Comparison of ENCODE assay signal across 14 mouse cellular contexts in genomic region chr13:98518341-98518740, GRCm38 (mm10). TPM values are rescaled to one million over a fixed set of nuclear protein-coding genes. Genes with fewer than 3 reads are reported as not detected.
DNase-seq lines count a peak whose midpoint lies in the region; ATAC-seq and TF ChIP-seq lines count a peak whose summit lies in the region.
"Had no signal": no experiment of that assay in that cellular context is flagged by ENCODE, and none has a peak within 500 bp of the region (broad histone marks: within the 10 kb centered on the region; RNA-seq: fewer than 3 reads in every experiment).

No protein-coding gene starts in this region.

- H3K36me3 ChIP-seq in kidney, embryonic 16.5 days (ENCODE audit: insufficient read depth, low read length): no peaks in the 10 kb centered on the region
- H3K36me3 ChIP-seq in embryonic facial prominence, embryonic 10.5 days (replicated peaks): no peaks in the 10 kb centered on the region
- no peaks in the 10 kb centered on the region for H3K36me3 ChIP-seq in liver, postnatal 0 days (replicated peaks; ENCODE audit: insufficient read depth, low read length)

- H3K27ac ChIP-seq in kidney, embryonic 16.5 days (ENCODE audit: low read length): no peak overlapping the region
- peak overlapping the region; percentile 67 for H3K27ac ChIP-seq in embryonic facial prominence, embryonic 10.5 days (replicated peaks)
- H3K27ac ChIP-seq in liver, postnatal 0 days (ENCODE audit: low read depth): no peak overlapping the region
- H3K27ac ChIP-seq: forebrain, embryonic 13.5 days had no signal

- DNase-seq in heart, adult 11 months: peak; percentile 22
- no peak for DNase-seq in heart, postnatal 14 days
- no peak for DNase-seq in kidney, adult 9 months
- DNase-seq in embryonic facial prominence, embryonic 10.5 days (ENCODE audit: low spot score): peak; percentile 59
- DNase-seq in liver, postnatal 0 days: peak; percentile 13
- no peak for DNase-seq in cerebellum, adult 8-10 months
- DNase-seq: cerebellum, postnatal 36 days; kidney, postnatal 36 days; lung, postnatal 10 days had no signal

- peaks cover 9% of the 10 kb centered on the region for H3K9me3 ChIP-seq in kidney, embryonic 16.5 days (ENCODE audit: low read length)
- H3K9me3 ChIP-seq in embryonic facial prominence, embryonic 10.5 days: peaks cover 9% of the 10 kb centered on the region; the same call in 1 of the 2 replicates
- H3K9me3 ChIP-seq in liver, postnatal 0 days (ENCODE audit: low read length): peaks cover 3% of the 10 kb centered on the region
- H3K9me3 ChIP-seq: forebrain, embryonic 13.5 days had no signal

- H3K4me2 ChIP-seq in kidney, embryonic 16.5 days (replicated peaks; ENCODE audit: low read depth, low read length): 0 out of 2 replicates have a peak overlapping the region, but pooled peaks have one; percentile 23
- H3K4me2 ChIP-seq in liver, postnatal 0 days (ENCODE audit: low read depth, low read length): no peak overlapping the region
- H3K4me2 ChIP-seq: forebrain, embryonic 13.5 days had no signal

- H3K4me1 ChIP-seq in kidney, embryonic 16.5 days (ENCODE audit: insufficient read depth, low read length): 0 out of 2 replicates have a peak, but pooled peaks cover 6% of the 10 kb centered on the region
- H3K4me1 ChIP-seq in embryonic facial prominence, embryonic 10.5 days: peaks cover 25% of the 10 kb centered on the region
- H3K4me1 ChIP-seq in liver, postnatal 0 days (ENCODE audit: insufficient read depth): no peaks in the 10 kb centered on the region
- H3K4me1 ChIP-seq: forebrain, embryonic 13.5 days had no signal

- ATAC-seq in kidney, embryonic 16.5 days (ENCODE audit: low FRiP score, low TSS enrichment): no peak
- no peak for ATAC-seq in liver, postnatal 0 days
- ATAC-seq in cerebellum, adult (ENCODE audit: insufficient number of reproducible peaks, low FRiP score, low TSS enrichment): no peak
- ATAC-seq: forebrain, embryonic 13.5 days had no signal

- H3K4me3 ChIP-seq in kidney, embryonic 16.5 days (ENCODE audit: low read length): no peak overlapping the region
- no peak overlapping the region for H3K4me3 ChIP-seq in embryonic facial prominence, embryonic 10.5 days
- no peak overlapping the region for H3K4me3 ChIP-seq in liver, postnatal 0 days (ENCODE audit: low read depth, low read length)
- H3K4me3 ChIP-seq: forebrain, embryonic 13.5 days; myocyte had no signal

- H3K9ac ChIP-seq in kidney, embryonic 16.5 days (replicated peaks; ENCODE audit: low read length): no peak overlapping the region; the same call in 1 of the 2 replicates
- H3K9ac ChIP-seq in liver, postnatal 0 days (replicated peaks): no peak overlapping the region
- H3K9ac ChIP-seq: forebrain, embryonic 13.5 days had no signal

- peaks cover 4% of the 10 kb centered on the region for H3K27me3 ChIP-seq in kidney, embryonic 16.5 days (ENCODE audit: insufficient read depth, low read length)
- peaks cover 30% of the 10 kb centered on the region for H3K27me3 ChIP-seq in embryonic facial prominence, embryonic 10.5 days (replicated peaks; ENCODE audit: low read depth, poor library complexity, severe bottlenecking)
- peaks cover 14% of the 10 kb centered on the region; the same call in 1 of the 2 replicates for H3K27me3 ChIP-seq in liver, postnatal 0 days (ENCODE audit: insufficient read depth, low read length)

- 23% methylated on average over 11 of the region's 11 CpGs for WGBS in kidney, embryonic 16.5 days
- WGBS in embryonic facial prominence, embryonic 10.5 days: 29% methylated on average over 11 of the region's 11 CpGs
- WGBS in liver, postnatal 0 days (ENCODE audit: insufficient replicate concordance): 18% methylated on average over 11 of the region's 11 CpGs

- intact Hi-C loops in heart, postnatal 14 days (cut with DNase I): no loop called here

- TF ChIP-seq EP300 in liver, postnatal 0 days (IDR thresholded peaks at IDR 0.05; ENCODE audit: low read depth): no peak

- TF ChIP-seq CTCF in liver, postnatal 0 days (IDR thresholded peaks at IDR 0.05; ENCODE audit: low read depth): no peak

RNA-seq across cellular contexts. Expression of gene Gm10320, which starts 26.5 kb away (rescaled TPM):
- total RNA-seq in heart, postnatal 14 days (2021): not detected
- 1.8 and 2.5 TPM in 2 replicates for polyA plus RNA-seq in kidney, embryonic 16.5 days (2015; fragmentation: Nextera tagmentation; extraction: Ambion mirVana)
- 0.79 and 0.88 TPM in 2 replicates for polyA plus RNA-seq in embryonic facial prominence, embryonic 10.5 days (2016; fragmentation: Nextera tagmentation; extraction: Ambion mirVana)
- polyA plus RNA-seq in liver, postnatal 0 days (2015; fragmentation: Nextera tagmentation; extraction: Ambion mirVana): 0.63 and 0.84 TPM in 2 replicates
- total RNA-seq: gastrocnemius, postnatal 4 days had no signal

Comparison
In these comparisons a context has a peak if more than half of its experiments do, and no peak if none do; other contexts are left out.
1. DNase-seq: peak in heart, adult 11 months (single experiment), embryonic facial prominence, embryonic 10.5 days (single experiment) and liver, postnatal 0 days (single experiment); none in heart, postnatal 14 days (0 of 2), kidney, adult 9 months (single experiment) and cerebellum, adult 8-10 months (single experiment).